Mouse (Mus musculus) G1E (cell line): ENCODE results near the gene Pdcd1.

Experiments used
- CTCF ChIP-seq: IDR thresholded peaks from 2 replicates; pipeline ENCODE4 v1.5.1; 2012; ENCODE audit warnings: low read depth, low read length, inconsistent platforms, mixed read lengths
- GATA1 ChIP-seq: IDR thresholded peaks from 2 replicates; pipeline ENCODE4 v1.6.1; 2012; ENCODE audit warnings: borderline replicate concordance, low read length, inconsistent platforms, mixed read lengths
- GATA2 ChIP-seq: IDR thresholded peaks from 2 replicates; pipeline ENCODE4 v1.6.1; 2012; ENCODE audit warnings: low read depth, low read length, inconsistent platforms, borderline replicate concordance
- TAL1 ChIP-seq: conservative IDR thresholded peaks from 2 replicates; pipeline ENCODE4 v1.6.1; 2012; ENCODE audit warnings: low read depth, low read length, inconsistent platforms, mixed read lengths

GRCm38 (mm10) chr1:94045559-94045958, 6.8 kb downstream of the Pdcd1 start:
- TF ChIP-seq CTCF (no peak), GATA1 (no peak), TAL1 (no peak), GATA2 (no peak)
